Mouse (Mus musculus) neural tube, embryonic 15.5 days (tissue): ENCODE results near the gene Mast2. TPM values are rescaled to one million over a fixed set of nuclear protein-coding genes. Genes with fewer than 3 reads are reported as not detected.

ENCODE experiments used
- ATAC-seq: fragments of 200-750 bp; cut with Nextera tagmentation; 2 replicates; pipeline ENCODE4 v1.8.0; 2017; ENCODE audit warnings: mild to moderate bottlenecking, moderate TSS enrichment, moderate library complexity; ENCODE audit not compliant: low FRiP score
- H3K27ac ChIP-seq: fragments of 300-500 bp; sonication (generic); replicated peaks from 2 replicates; pipeline ENCODE4 v1.5.1; 2015; ENCODE audit warnings: mild to moderate bottlenecking, inconsistent platforms
- H3K27me3 ChIP-seq: fragments of 300-500 bp; sonication (generic); replicated peaks from 2 replicates; pipeline ENCODE4 v1.6.1; 2015; ENCODE audit warnings: inconsistent platforms
- H3K36me3 ChIP-seq: fragments of 300-500 bp; sonication (generic); 2 replicates; pipeline ENCODE4 v1.6.1; 2015; ENCODE audit warnings: inconsistent platforms
- H3K4me1 ChIP-seq: fragments of 300-500 bp; sonication (generic); 2 replicates; pipeline ENCODE4 v1.6.1; 2015; ENCODE audit warnings: inconsistent platforms
- H3K4me2 ChIP-seq: fragments of 300-500 bp; sonication (generic); 2 replicates; pipeline ENCODE4 v1.6.1; 2015; ENCODE audit warnings: inconsistent platforms, mild to moderate bottlenecking, moderate library complexity
- H3K4me3 ChIP-seq: fragments of 300-500 bp; sonication (generic); replicated peaks from 2 replicates; pipeline ENCODE4 v1.5.1; 2015; ENCODE audit warnings: mild to moderate bottlenecking, inconsistent platforms
- H3K9ac ChIP-seq: fragments of 300-500 bp; sonication (generic); replicated peaks from 2 replicates; pipeline ENCODE4 v1.6.1; 2015; ENCODE audit warnings: mild to moderate bottlenecking, inconsistent platforms
- H3K9me3 ChIP-seq: fragments of 300-500 bp; sonication (generic); replicated peaks from 2 replicates; pipeline ENCODE4 v1.6.1; 2016; ENCODE audit warnings: inconsistent platforms
- WGBS: fragments of 180-500 bp; shearing (Covaris S2); methylation state at CpG from one replicate; pipeline ENCODE4 v1.1.7; 2015; ENCODE audit warnings: mixed read lengths; 5-methylcytosine and 5-hydroxymethylcytosine counted together
- polyA plus RNA-seq: library from polyadenylated mRNA; unstranded; fragments of >200 nt; fragmentation: Nextera tagmentation; extraction: Ambion mirVana; gene quantifications from 2 replicates; pipeline ENCODE4 v1.2.1, GENCODE M21; 2015

The Mast2 gene
- polyA plus RNA-seq, 1 experiment from 2014 or later = 34.1 TPM

- Histone ChIP-seq H3K4me3 (no peak overlapping the region), H3K4me1 (peaks cover 20% of the 10 kb centered on the region), H3K36me3 (no peaks in the 10 kb centered on the region), H3K9ac (no peak overlapping the region), H3K9me3 (no peaks in the 10 kb centered on the region), H3K4me2 (no peak overlapping the region), H3K27ac (0 out of 2 replicates have a peak overlapping the region, but pooled peaks have one; percentile 43), H3K27me3 (no peaks in the 10 kb centered on the region)
- ATAC-seq = peak; percentile 11; the same call in 1 of the 2 replicates
- 69% methylated on average over 2 of the region's 2 CpGs for WGBS
Observed at GRCm38 (mm10) chr4:116406668-116407067, 57.3 kb downstream of the Mast2 start.

- 6% methylated on average over 8 of the region's 8 CpGs for WGBS
- peak overlapping the region; percentile 88 for H3K27ac ChIP-seq
- peak; percentile 71 for ATAC-seq
- H3K36me3 ChIP-seq = no peaks in the 10 kb centered on the region
- no peaks in the 10 kb centered on the region for H3K27me3 ChIP-seq
- peaks cover 20% of the 10 kb centered on the region for H3K4me1 ChIP-seq
- H3K9ac ChIP-seq = peak overlapping the region; percentile 46
- H3K4me3 ChIP-seq = peak overlapping the region; percentile 38
- H3K9me3 ChIP-seq = no peaks in the 10 kb centered on the region
- peak overlapping the region; percentile 64 for H3K4me2 ChIP-seq
Observed at GRCm38 (mm10) chr4:116405955-116406351, 58.0 kb downstream of the Mast2 start.

GRCm38 (mm10) chr4:116405276-116405954 is 58.6 kb downstream of the Mast2 start:
- Histone ChIP-seq H3K9ac (peak overlapping the region; percentile 46), H3K9me3 (no peaks in the 10 kb centered on the region), H3K27me3 (no peaks in the 10 kb centered on the region), H3K4me1 (peaks cover 20% of the 10 kb centered on the region), H3K27ac (peak overlapping the region; percentile 88), H3K4me3 (peak overlapping the region; percentile 38), H3K36me3 (no peaks in the 10 kb centered on the region), H3K4me2 (peak overlapping the region; percentile 64)
- 27% methylated on average over 7 of the region's 7 CpGs for WGBS
- ATAC-seq = peak; percentile 43; the same call in 1 of the 2 replicates

GRCm38 (mm10) chr4:116403884-116404283 is 60.1 kb downstream of the Mast2 start:
- no peaks in the 10 kb centered on the region for H3K27me3 ChIP-seq
- H3K27ac ChIP-seq = no peak overlapping the region
- no peak overlapping the region for H3K9ac ChIP-seq
- H3K4me2 ChIP-seq = peak overlapping the region; percentile 43
- WGBS = 72% methylated on average over 2 of the region's 2 CpGs
- no peaks in the 10 kb centered on the region for H3K36me3 ChIP-seq
- H3K4me1 ChIP-seq = peaks cover 20% of the 10 kb centered on the region
- H3K9me3 ChIP-seq = no peaks in the 10 kb centered on the region
- peak overlapping the region; percentile 17 for H3K4me3 ChIP-seq
- ATAC-seq = peak; percentile 32; the same call in 1 of the 2 replicates

GRCm38 (mm10) chr4:116402708-116403107 is 61.3 kb downstream of the Mast2 start:
- ATAC-seq = no peak
- no peaks in the 10 kb centered on the region for H3K9me3 ChIP-seq
- H3K27ac ChIP-seq = no peak overlapping the region
- WGBS = 83% methylated on average over 1 of the region's 1 CpGs
- H3K9ac ChIP-seq = no peak overlapping the region
- H3K36me3 ChIP-seq = no peaks in the 10 kb centered on the region
- H3K4me1 ChIP-seq = peaks cover 20% of the 10 kb centered on the region
- H3K27me3 ChIP-seq = no peaks in the 10 kb centered on the region
- no peak overlapping the region for H3K4me2 ChIP-seq
- H3K4me3 ChIP-seq = no peak overlapping the region

GRCm38 (mm10) chr4:116398051-116398450 is 65.9 kb downstream of the Mast2 start:
- H3K4me3 ChIP-seq = no peak overlapping the region
- H3K9me3 ChIP-seq = no peaks in the 10 kb centered on the region
- H3K9ac ChIP-seq = no peak overlapping the region
- no peaks in the 10 kb centered on the region for H3K27me3 ChIP-seq
- H3K36me3 ChIP-seq = no peaks in the 10 kb centered on the region
- 72% methylated on average over 1 of the region's 1 CpGs for WGBS
- H3K27ac ChIP-seq = no peak overlapping the region
- peaks cover 8% of the 10 kb centered on the region for H3K4me1 ChIP-seq
- H3K4me2 ChIP-seq = no peak overlapping the region
- no peak for ATAC-seq

GRCm38 (mm10) chr4:116377973-116378667 is 85.9 kb downstream of the Mast2 start:
- Histone ChIP-seq H3K9ac (no peak overlapping the region), H3K27ac (no peak overlapping the region), H3K4me1 (no peaks in the 10 kb centered on the region), H3K27me3 (no peaks in the 10 kb centered on the region), H3K4me3 (no peak overlapping the region), H3K9me3 (no peaks in the 10 kb centered on the region), H3K4me2 (no peak overlapping the region), H3K36me3 (no peaks in the 10 kb centered on the region)
- 73% methylated on average over 2 of the region's 2 CpGs for WGBS
- no peak for ATAC-seq

GRCm38 (mm10) chr4:116371676-116372075 is 92.3 kb downstream of the Mast2 start:
- no peaks in the 10 kb centered on the region; the same call in 1 of the 2 replicates for H3K36me3 ChIP-seq
- H3K27me3 ChIP-seq = no peaks in the 10 kb centered on the region
- H3K4me1 ChIP-seq = peaks cover 5% of the 10 kb centered on the region; the same call in 1 of the 2 replicates
- no peak overlapping the region for H3K4me3 ChIP-seq
- ATAC-seq = no peak
- H3K9me3 ChIP-seq = no peaks in the 10 kb centered on the region
- no peak overlapping the region for H3K9ac ChIP-seq
- no peak overlapping the region for H3K4me2 ChIP-seq
- no peak overlapping the region for H3K27ac ChIP-seq
- WGBS = 58% methylated on average over 1 of the region's 1 CpGs

GRCm38 (mm10) chr4:116358099-116358498 is 105.9 kb downstream of the Mast2 start:
- H3K27ac ChIP-seq = no peak overlapping the region
- no peaks in the 10 kb centered on the region for H3K4me1 ChIP-seq
- H3K27me3 ChIP-seq = no peaks in the 10 kb centered on the region
- no peak overlapping the region for H3K4me3 ChIP-seq
- H3K4me2 ChIP-seq = no peak overlapping the region
- no peaks in the 10 kb centered on the region for H3K9me3 ChIP-seq
- H3K36me3 ChIP-seq = no peaks in the 10 kb centered on the region
- ATAC-seq = no peak
- no peak overlapping the region for H3K9ac ChIP-seq
- 94% methylated on average over 1 of the region's 1 CpGs for WGBS

GRCm38 (mm10) chr4:116352919-116353318 is 111.1 kb downstream of the Mast2 start:
- Histone ChIP-seq H3K4me2 (no peak overlapping the region), H3K9ac (no peak overlapping the region), H3K36me3 (0 out of 2 replicates have a peak, but pooled peaks cover 4% of the 10 kb centered on the region), H3K9me3 (no peaks in the 10 kb centered on the region), H3K27me3 (no peaks in the 10 kb centered on the region), H3K4me3 (no peak overlapping the region), H3K4me1 (no peaks in the 10 kb centered on the region), H3K27ac (no peak overlapping the region)
- no peak for ATAC-seq
- WGBS = 96% methylated on average over 3 of the region's 3 CpGs

- 0 out of 2 replicates have a peak, but pooled peaks cover 4% of the 10 kb centered on the region for H3K36me3 ChIP-seq
- WGBS = 70% methylated on average over 3 of the region's 3 CpGs
Observed at GRCm38 (mm10) chr4:116352496-116352895, 111.5 kb downstream of the Mast2 start.

GRCm38 (mm10) chr4:116342119-116342518 is 121.9 kb downstream of the Mast2 start:
- H3K36me3 ChIP-seq = no peaks in the 10 kb centered on the region
- H3K27me3 ChIP-seq = no peaks in the 10 kb centered on the region
- no peaks in the 10 kb centered on the region for H3K9me3 ChIP-seq
- H3K27ac ChIP-seq = no peak overlapping the region
- no peaks in the 10 kb centered on the region for H3K4me1 ChIP-seq
- ATAC-seq = no peak
- no peak overlapping the region for H3K9ac ChIP-seq
- no peak overlapping the region for H3K4me3 ChIP-seq
- no peak overlapping the region for H3K4me2 ChIP-seq

More at GRCm38 (mm10) chr4:116352496-116352895, 111.5 kb downstream of the Mast2 start:
- Histone ChIP-seq H3K4me1 (no peaks in the 10 kb centered on the region), H3K9me3 (no peaks in the 10 kb centered on the region), H3K4me2 (no peak overlapping the region), H3K4me3 (no peak overlapping the region), H3K27ac (no peak overlapping the region), H3K27me3 (no peaks in the 10 kb centered on the region), H3K9ac (no peak overlapping the region)
- no peak for ATAC-seq
